Mouse (Mus musculus) hindbrain, embryonic 15.5 days (tissue): Measurements from ENCODE around the gene 1700029J07Rik. TPM values are rescaled to one million over a fixed set of nuclear protein-coding genes. Genes with fewer than 3 reads are reported as not detected.

Experiments
- ATAC-seq: fragments of 200-750 bp; cut with Nextera tagmentation; 2 replicates; pipeline ENCODE4 v1.8.0; 2017; ENCODE audit warnings: low read depth, moderate number of reproducible peaks, moderate TSS enrichment; ENCODE audit not compliant: low FRiP score
- H3K27ac ChIP-seq: fragments of 300-500 bp; sonication (generic); replicated peaks from 2 replicates; pipeline ENCODE4 v1.5.1; 2015; ENCODE audit warnings: mild to moderate bottlenecking, inconsistent platforms
- H3K27me3 ChIP-seq: fragments of 300-500 bp; sonication (generic); 2 replicates; pipeline ENCODE4 v1.6.1; 2015; ENCODE audit warnings: control low read depth, inconsistent platforms
- H3K36me3 ChIP-seq: fragments of 300-500 bp; sonication (generic); 2 replicates; pipeline ENCODE4 v1.6.1; 2015; ENCODE audit warnings: control low read depth, inconsistent platforms
- H3K4me1 ChIP-seq: fragments of 300-500 bp; sonication (generic); replicated peaks from 2 replicates; pipeline ENCODE4 v1.6.1; 2015; ENCODE audit warnings: control low read depth, inconsistent platforms
- H3K4me2 ChIP-seq: fragments of 300-500 bp; sonication (generic); 2 replicates; pipeline ENCODE4 v1.6.1; 2015; ENCODE audit warnings: moderate library complexity, mild to moderate bottlenecking, inconsistent platforms
- H3K4me3 ChIP-seq: fragments of 300-500 bp; sonication (generic); 2 replicates; pipeline ENCODE4 v1.5.1; 2015; ENCODE audit warnings: mild to moderate bottlenecking, inconsistent platforms
- H3K9ac ChIP-seq: fragments of 300-500 bp; sonication (generic); 2 replicates; pipeline ENCODE4 v1.6.1; 2015; ENCODE audit warnings: inconsistent platforms
- H3K9me3 ChIP-seq: fragments of 300-500 bp; sonication (generic); 2 replicates; pipeline ENCODE4 v1.6.1; 2016; ENCODE audit warnings: control low read depth, inconsistent platforms
- WGBS: fragments of 180-500 bp; shearing (Covaris S2); methylation state at CpG from one replicate; pipeline ENCODE4 v1.1.7; 2015; 5-methylcytosine and 5-hydroxymethylcytosine counted together
- polyA plus RNA-seq: library from polyadenylated mRNA; unstranded; fragments of >200 nt; fragmentation: Nextera tagmentation; extraction: Ambion mirVana; gene quantifications from 2 replicates; pipeline ENCODE4 v1.2.1, GENCODE M21; 2015

The 1700029J07Rik gene
- polyA plus RNA-seq, 1 experiment from 2014 or later = 5.7 TPM

GRCm38 (mm10) chr8:45934582-45935014 lies 40.5 kb downstream of the 1700029J07Rik start, which contains the start of gene Ccdc110:
TSS of gene Ccdc110 (plus strand) at chr8:45934619.
- peak; percentile 92 for ATAC-seq
- no peaks in the 10 kb centered on the region for H3K36me3 ChIP-seq
- no peaks in the 10 kb centered on the region; the same call in 1 of the 2 replicates for H3K4me1 ChIP-seq
- no peaks in the 10 kb centered on the region for H3K9me3 ChIP-seq
- 3% methylated on average over 23 of the region's 23 CpGs for WGBS
- H3K4me3 ChIP-seq = peak within 1 kb of the TSS; percentile 38
- H3K9ac ChIP-seq = peak within 1 kb of the TSS; percentile 16; the same call in 1 of the 2 replicates
- peak within 1 kb of the TSS; percentile 60 for H3K4me2 ChIP-seq
- no peak within 1 kb of the TSS for H3K27ac ChIP-seq
- no peaks in the 10 kb centered on the region for H3K27me3 ChIP-seq

DNA sequence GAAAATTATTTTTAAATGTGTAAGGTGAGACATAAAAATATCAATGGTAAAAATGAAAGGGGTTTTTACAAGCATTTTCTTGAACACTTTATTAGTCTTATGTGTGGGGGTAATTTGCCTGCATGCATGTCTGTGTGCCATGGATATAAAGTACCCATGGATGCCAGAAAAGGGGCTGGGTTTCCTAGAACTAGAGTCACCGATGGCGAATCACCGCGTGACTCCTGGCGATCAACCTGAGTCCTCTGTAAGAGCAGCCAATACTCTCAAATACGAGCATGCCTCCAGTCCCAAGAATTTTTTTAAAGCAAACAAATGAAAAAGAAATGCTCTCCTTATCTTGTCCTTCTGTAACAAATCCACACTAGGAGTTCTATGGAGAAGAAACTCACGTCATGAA lies 52.9 kb downstream of the 1700029J07Rik start:
- Histone ChIP-seq H3K27ac (no peak overlapping the region), H3K4me3 (no peak overlapping the region), H3K4me2 (no peak overlapping the region), H3K9me3 (no peaks in the 10 kb centered on the region), H3K27me3 (no peaks in the 10 kb centered on the region), H3K4me1 (no peaks in the 10 kb centered on the region), H3K9ac (no peak overlapping the region), H3K36me3 (no peaks in the 10 kb centered on the region)
- WGBS = 95% methylated on average over 7 of the region's 7 CpGs
- ATAC-seq = no peak

GRCm38 (mm10) chr8:45920392-45920791 lies 54.7 kb downstream of the 1700029J07Rik start:
- 93% methylated on average over 7 of the region's 7 CpGs for WGBS
- no peak overlapping the region for H3K4me2 ChIP-seq
- no peaks in the 10 kb centered on the region for H3K27me3 ChIP-seq
- ATAC-seq = no peak
- H3K4me1 ChIP-seq = no peaks in the 10 kb centered on the region
- H3K9me3 ChIP-seq = no peaks in the 10 kb centered on the region
- no peak overlapping the region for H3K27ac ChIP-seq
- no peak overlapping the region for H3K9ac ChIP-seq
- no peak overlapping the region for H3K4me3 ChIP-seq
- H3K36me3 ChIP-seq = no peaks in the 10 kb centered on the region

- Histone ChIP-seq H3K4me3 (no peak overlapping the region), H3K36me3 (no peaks in the 10 kb centered on the region), H3K27me3 (no peaks in the 10 kb centered on the region), H3K27ac (no peak overlapping the region), H3K4me2 (no peak overlapping the region), H3K9ac (no peak overlapping the region), H3K9me3 (no peaks in the 10 kb centered on the region), H3K4me1 (no peaks in the 10 kb centered on the region)
- WGBS = 88% methylated on average over 15 of the region's 15 CpGs
- ATAC-seq = no peak
Observed at GRCm38 (mm10) chr8:45918891-45919290, 56.2 kb downstream of the 1700029J07Rik start.

DNA sequence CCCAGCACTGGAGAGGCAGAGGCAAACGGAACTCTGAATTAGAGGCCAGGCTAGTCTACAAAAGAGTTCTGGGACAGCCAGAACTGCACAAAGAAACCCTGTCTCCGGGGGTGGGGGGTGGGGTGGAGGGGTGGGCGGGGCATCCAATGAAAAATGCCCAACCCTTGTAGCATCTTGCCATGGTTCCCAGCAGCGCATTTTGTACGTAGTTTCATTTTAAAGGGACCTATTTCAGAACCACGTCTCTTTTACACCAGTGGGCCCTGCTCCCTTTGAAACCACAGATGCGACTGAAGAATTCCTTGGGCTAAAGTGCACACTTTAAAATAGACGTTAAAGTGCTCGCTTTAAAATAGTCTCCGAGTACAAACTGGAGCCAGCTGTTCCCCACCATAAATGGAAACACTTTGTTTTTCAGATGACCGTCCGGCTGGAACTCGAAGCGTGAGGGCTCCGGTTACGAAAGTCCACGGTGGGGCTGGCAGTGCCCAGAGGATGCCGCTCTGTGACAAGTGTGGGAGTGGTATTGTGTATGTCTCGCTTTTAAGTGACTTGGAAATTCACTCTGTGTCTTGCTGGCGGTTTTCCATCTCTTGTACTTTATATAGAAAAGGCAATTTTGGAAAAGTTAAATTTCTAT lies 57.9 kb downstream of the 1700029J07Rik start:
- no peaks in the 10 kb centered on the region for H3K27me3 ChIP-seq
- no peak overlapping the region for H3K9ac ChIP-seq
- no peak for ATAC-seq
- no peaks in the 10 kb centered on the region for H3K36me3 ChIP-seq
- H3K4me2 ChIP-seq = no peak overlapping the region
- H3K9me3 ChIP-seq = no peaks in the 10 kb centered on the region
- H3K27ac ChIP-seq = no peak overlapping the region
- WGBS = 75% methylated on average over 20 of the region's 20 CpGs
- H3K4me1 ChIP-seq = no peaks in the 10 kb centered on the region
- H3K4me3 ChIP-seq = no peak overlapping the region

- Histone ChIP-seq H3K4me2 (no peak overlapping the region), H3K4me1 (no peaks in the 10 kb centered on the region), H3K27me3 (no peaks in the 10 kb centered on the region), H3K9me3 (no peaks in the 10 kb centered on the region), H3K36me3 (no peaks in the 10 kb centered on the region), H3K27ac (no peak overlapping the region), H3K4me3 (no peak overlapping the region), H3K9ac (no peak overlapping the region)
- 87% methylated on average over 3 of the region's 3 CpGs for WGBS
- ATAC-seq = no peak
Observed at GRCm38 (mm10) chr8:45916496-45916895, 58.6 kb downstream of the 1700029J07Rik start.

GRCm38 (mm10) chr8:45913707-45914106 lies 61.3 kb downstream of the 1700029J07Rik start:
- Histone ChIP-seq H3K4me2 (no peak overlapping the region), H3K4me3 (no peak overlapping the region), H3K36me3 (no peaks in the 10 kb centered on the region), H3K9ac (no peak overlapping the region), H3K9me3 (no peaks in the 10 kb centered on the region), H3K27me3 (no peaks in the 10 kb centered on the region), H3K27ac (no peak overlapping the region), H3K4me1 (peaks cover 2% of the 10 kb centered on the region; the same call in 1 of the 2 replicates)
- 90% methylated on average over 11 of the region's 11 CpGs for WGBS
- no peak for ATAC-seq

- ATAC-seq = no peak
- 88% methylated on average over 4 of the region's 4 CpGs for WGBS
Observed at GRCm38 (mm10) chr8:45906251-45906619, 68.8 kb downstream of the 1700029J07Rik start.

DNA sequence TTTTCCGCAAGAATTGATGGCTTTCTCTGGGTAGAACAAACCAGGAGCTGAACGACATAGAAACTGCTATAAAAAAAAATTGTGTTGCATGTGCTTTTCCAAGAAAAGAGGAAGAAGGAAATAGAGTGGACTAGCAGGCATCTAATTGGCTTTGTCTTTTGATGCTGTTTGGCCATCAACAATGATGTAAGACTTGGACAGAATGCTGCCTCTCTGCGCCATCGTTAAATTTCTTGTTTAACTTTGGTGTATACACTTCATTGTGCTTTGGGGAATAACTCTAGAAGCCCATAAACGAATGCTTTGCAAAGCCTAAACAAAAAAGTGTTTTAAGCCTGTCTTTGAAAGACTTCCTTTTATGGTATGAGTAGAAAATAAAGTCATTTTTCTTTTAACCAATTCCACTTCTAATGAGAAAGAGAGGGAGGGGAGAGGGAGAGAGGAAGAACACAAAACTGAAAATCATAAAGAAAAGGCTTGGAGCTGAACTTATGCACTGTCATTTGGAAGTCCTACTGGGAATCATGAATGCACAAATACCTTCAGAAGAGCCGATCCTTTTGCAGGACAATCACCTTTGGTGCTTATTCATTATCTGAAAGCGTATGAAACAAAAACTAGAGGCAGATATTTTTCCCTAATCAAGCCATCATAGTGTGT lies 69.3 kb downstream of the 1700029J07Rik start:
- Histone ChIP-seq H3K36me3 (no peaks in the 10 kb centered on the region), H3K27ac (no peak overlapping the region), H3K9me3 (no peaks in the 10 kb centered on the region), H3K4me2 (no peak overlapping the region), H3K4me1 (peaks cover 6% of the 10 kb centered on the region; the same call in 1 of the 2 replicates), H3K9ac (no peak overlapping the region), H3K4me3 (no peak overlapping the region), H3K27me3 (no peaks in the 10 kb centered on the region)
- 79% methylated on average over 7 of the region's 7 CpGs for WGBS
- no peak for ATAC-seq

More at GRCm38 (mm10) chr8:45906251-45906619, 68.8 kb downstream of the 1700029J07Rik start:
- Histone ChIP-seq H3K4me1 (peaks cover 6% of the 10 kb centered on the region; the same call in 1 of the 2 replicates), H3K36me3 (no peaks in the 10 kb centered on the region), H3K4me3 (no peak overlapping the region), H3K27ac (no peak overlapping the region), H3K27me3 (no peaks in the 10 kb centered on the region), H3K9me3 (no peaks in the 10 kb centered on the region), H3K9ac (no peak overlapping the region), H3K4me2 (no peak overlapping the region)

DNA sequence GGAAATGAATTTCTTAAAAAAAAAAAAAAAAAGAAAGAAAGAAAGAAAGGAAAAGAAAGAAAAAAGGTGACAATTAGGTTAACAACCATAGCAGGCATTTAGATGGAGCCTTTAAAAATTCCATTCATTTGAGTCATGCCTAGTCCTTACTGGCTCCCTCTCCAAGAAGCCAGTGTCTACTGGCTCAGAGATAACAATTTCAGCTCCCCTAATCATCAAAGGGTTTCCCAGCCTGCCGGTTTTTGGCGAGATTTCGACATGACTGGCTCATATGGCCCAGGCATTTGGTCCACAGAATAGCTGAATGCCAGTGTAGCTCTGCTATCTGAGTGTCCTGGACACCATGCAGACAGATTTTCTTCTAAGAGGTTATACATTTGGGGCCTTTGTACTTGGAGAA lies 71.4 kb downstream of the 1700029J07Rik start:
- 53% methylated on average over 3 of the region's 3 CpGs for WGBS

More for the DNA sequence above, 71.4 kb downstream of the 1700029J07Rik start:
- Histone ChIP-seq H3K9ac (no peak overlapping the region), H3K36me3 (no peaks in the 10 kb centered on the region), H3K4me1 (peaks cover 3% of the 10 kb centered on the region; the same call in 1 of the 2 replicates), H3K4me2 (no peak overlapping the region), H3K9me3 (no peaks in the 10 kb centered on the region), H3K4me3 (no peak overlapping the region), H3K27ac (no peak overlapping the region), H3K27me3 (no peaks in the 10 kb centered on the region)
- no peak for ATAC-seq
